Mouse (Mus musculus): ENCODE results near the gene Cel. TPM values are rescaled to one million over a fixed set of nuclear protein-coding genes. Genes with fewer than 3 reads are reported as not detected.

Cel gene
- polyA plus RNA-seq, 1 experiment from 2014 or later: not detected

- H3K9me3 ChIP-seq (ENCODE audit: control insufficient read depth, low read length): no peaks in the 10 kb centered on the region
- H3K27me3 ChIP-seq (ENCODE audit: control insufficient read depth, insufficient read depth, low read length): no peaks in the 10 kb centered on the region
- peak overlapping the region; percentile 79 to 94 for H3K4me3 ChIP-seq (ENCODE audit: control insufficient read depth in 1 of 2, insufficient read depth in 1 of 2, low read depth in 1 of 2, low read length in 2 of 2)
- H3K36me3 ChIP-seq (ENCODE audit: control insufficient read depth, insufficient read depth, low read length): peaks cover 29% of the 10 kb centered on the region
- WGBS: under 1% methylated on average over 56 of the region's 56 CpGs
- peak overlapping the region; percentile 80 to 91 for H3K27ac ChIP-seq (replicated peaks in 1 of 2; ENCODE audit: control insufficient read depth in 1 of 2, insufficient read depth in 1 of 2, low read depth in 2 of 2, low read length in 2 of 2)
- H3K9ac ChIP-seq (ENCODE audit: low read length): peak overlapping the region; percentile 75
- ATAC-seq (ENCODE audit: insufficient number of reproducible peaks, insufficient read depth, low FRiP score, low read depth): peak; percentile 86
- peak overlapping the region; percentile 79 for H3K4me2 ChIP-seq (ENCODE audit: low read length)
- H3K4me1 ChIP-seq (ENCODE audit: control insufficient read depth in 2 of 2, insufficient read depth in 2 of 2, low read length in 2 of 2): peaks cover 0 to 12% of the 10 kb centered on the region in 2 experiments; a peak in 2 of 4 replicates
Measured at GRCm38 (mm10) chr2:28582647-28583353, 19.6 kb upstream of the Cel start.

DNA sequence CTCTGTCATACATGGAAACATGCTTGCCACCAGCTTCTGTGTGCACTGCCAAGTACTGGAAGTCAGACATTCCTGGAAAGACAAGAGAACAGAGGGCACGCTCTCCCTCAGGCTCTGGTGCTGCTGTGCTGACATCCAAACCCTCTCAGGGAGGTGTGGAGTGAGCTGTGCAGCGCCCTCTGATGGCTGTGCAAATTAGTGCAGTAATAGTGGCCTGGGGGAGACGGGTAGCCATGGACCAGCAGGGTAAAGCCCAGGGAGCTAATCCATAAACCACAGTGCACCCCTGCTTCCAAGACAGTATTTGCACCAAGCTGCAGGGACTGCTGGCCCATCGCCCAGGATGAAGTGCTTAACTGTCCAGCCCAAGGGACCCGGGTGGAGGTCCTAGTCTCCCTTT lies 14.8 kb upstream of the Cel start:
- WGBS: 69% methylated on average over 5 of the region's 5 CpGs
- Histone ChIP-seq H3K4me2 (ENCODE audit: low read length) (no peak overlapping the region), H3K9me3 (ENCODE audit: control insufficient read depth, low read length) (no peaks in the 10 kb centered on the region), H3K27ac (replicated peaks in 1 of 2; ENCODE audit: control insufficient read depth in 1 of 2, insufficient read depth in 1 of 2, low read depth in 2 of 2, low read length in 2 of 2) (no peak overlapping the region), H3K4me3 (ENCODE audit: control insufficient read depth in 1 of 2, insufficient read depth in 1 of 2, low read depth in 1 of 2, low read length in 2 of 2) (no peak overlapping the region), H3K27me3 (ENCODE audit: control insufficient read depth, insufficient read depth, low read length) (no peaks in the 10 kb centered on the region), H3K9ac (ENCODE audit: low read length) (no peak overlapping the region), H3K36me3 (ENCODE audit: control insufficient read depth, insufficient read depth, low read length) (peaks cover 74% of the 10 kb centered on the region), H3K4me1 (ENCODE audit: control insufficient read depth in 2 of 2, insufficient read depth in 2 of 2, low read length in 2 of 2) (peaks cover 0 to 8% of the 10 kb centered on the region in 2 experiments; a peak in 2 of 4 replicates)
- ATAC-seq (ENCODE audit: insufficient number of reproducible peaks, insufficient read depth, low FRiP score, low read depth): no peak

DNA sequence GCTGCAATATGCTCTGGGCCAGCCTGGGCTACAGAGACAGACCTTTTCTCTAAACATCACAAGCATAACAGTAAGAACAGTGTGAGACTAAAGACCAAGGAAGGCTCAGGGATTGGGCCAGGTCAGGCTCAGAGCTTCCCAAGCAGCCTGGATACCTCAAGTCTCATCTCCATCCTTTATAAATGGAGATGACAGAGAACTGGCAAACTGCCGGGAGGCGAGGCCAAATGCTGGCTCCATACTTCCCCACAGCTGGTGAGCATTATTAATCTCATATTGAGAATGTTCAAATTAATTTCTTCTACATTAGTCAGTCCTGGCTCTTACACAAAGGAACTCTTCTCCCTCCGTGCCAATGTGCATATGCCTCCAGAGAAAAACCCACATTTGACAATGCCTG lies 13.6 kb upstream of the Cel start:
- H3K36me3 ChIP-seq (ENCODE audit: control insufficient read depth, insufficient read depth, low read length): peaks cover 85% of the 10 kb centered on the region
- no peak for ATAC-seq (ENCODE audit: insufficient number of reproducible peaks, insufficient read depth, low FRiP score, low read depth)

DNA sequence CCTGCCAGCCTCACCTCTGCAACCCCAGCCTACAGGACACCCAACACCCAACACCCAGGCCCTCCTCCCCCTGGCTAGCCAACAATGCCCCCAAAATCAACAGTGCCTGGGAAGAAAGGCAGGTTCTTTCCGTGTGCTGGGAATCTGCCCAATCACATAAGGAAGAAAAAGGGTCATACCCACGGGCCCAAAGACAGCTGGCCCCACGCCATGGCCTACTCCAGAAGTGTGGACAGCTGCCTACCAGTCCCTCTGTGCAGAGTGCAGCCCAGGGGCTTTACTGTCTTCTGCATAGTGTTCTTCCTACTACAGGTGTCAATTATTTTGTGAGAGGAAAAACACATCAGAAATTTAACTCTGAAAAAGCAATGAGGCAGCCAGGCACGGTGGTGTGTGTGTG lies 12.1 kb upstream of the Cel start:
- Histone ChIP-seq H3K9ac (ENCODE audit: low read length) (no peak overlapping the region), H3K9me3 (ENCODE audit: control insufficient read depth, low read length) (no peaks in the 10 kb centered on the region), H3K27me3 (ENCODE audit: control insufficient read depth, insufficient read depth, low read length) (no peaks in the 10 kb centered on the region), H3K4me2 (ENCODE audit: low read length) (no peak overlapping the region), H3K4me3 (ENCODE audit: control insufficient read depth in 1 of 2, insufficient read depth in 1 of 2, low read depth in 1 of 2, low read length in 2 of 2) (no peak overlapping the region), H3K4me1 (ENCODE audit: control insufficient read depth in 2 of 2, insufficient read depth in 2 of 2, low read length in 2 of 2) (no peaks in the 10 kb centered on the region), H3K27ac (replicated peaks in 1 of 2; ENCODE audit: control insufficient read depth in 1 of 2, insufficient read depth in 1 of 2, low read depth in 2 of 2, low read length in 2 of 2) (no peak overlapping the region), H3K36me3 (ENCODE audit: control insufficient read depth, insufficient read depth, low read length) (peaks cover 94% of the 10 kb centered on the region)
- no peak for ATAC-seq (ENCODE audit: insufficient number of reproducible peaks, insufficient read depth, low FRiP score, low read depth)
- 64% methylated on average over 4 of the region's 4 CpGs for WGBS

More for the DNA sequence above, 13.6 kb upstream of the Cel start:
- no peak overlapping the region for H3K27ac ChIP-seq (replicated peaks in 1 of 2; ENCODE audit: control insufficient read depth in 1 of 2, insufficient read depth in 1 of 2, low read depth in 2 of 2, low read length in 2 of 2)
- H3K4me2 ChIP-seq (ENCODE audit: low read length): no peak overlapping the region
- 90% methylated on average over 3 of the region's 3 CpGs for WGBS
- H3K27me3 ChIP-seq (ENCODE audit: control insufficient read depth, insufficient read depth, low read length): no peaks in the 10 kb centered on the region
- H3K9me3 ChIP-seq (ENCODE audit: control insufficient read depth, low read length): no peaks in the 10 kb centered on the region
- H3K9ac ChIP-seq (ENCODE audit: low read length): no peak overlapping the region
- no peak overlapping the region for H3K4me3 ChIP-seq (ENCODE audit: control insufficient read depth in 1 of 2, insufficient read depth in 1 of 2, low read depth in 1 of 2, low read length in 2 of 2)
- H3K4me1 ChIP-seq (ENCODE audit: control insufficient read depth in 2 of 2, insufficient read depth in 2 of 2, low read length in 2 of 2): peaks cover 0 to 3% of the 10 kb centered on the region in 2 experiments; a peak in 2 of 4 replicates

GRCm38 (mm10) chr2:28569903-28570302 lies 6.7 kb upstream of the Cel start:
- Histone ChIP-seq H3K27me3 (ENCODE audit: control insufficient read depth, insufficient read depth, low read length) (no peaks in the 10 kb centered on the region), H3K4me2 (ENCODE audit: low read length) (no peak overlapping the region), H3K9ac (ENCODE audit: low read length) (no peak overlapping the region), H3K36me3 (ENCODE audit: control insufficient read depth, insufficient read depth, low read length) (peaks cover 99% of the 10 kb centered on the region), H3K4me1 (ENCODE audit: control insufficient read depth in 2 of 2, insufficient read depth in 2 of 2, low read length in 2 of 2) (no peaks in the 10 kb centered on the region), H3K9me3 (ENCODE audit: control insufficient read depth, low read length) (no peaks in the 10 kb centered on the region), H3K4me3 (ENCODE audit: control insufficient read depth in 1 of 2, insufficient read depth in 1 of 2, low read depth in 1 of 2, low read length in 2 of 2) (no peak overlapping the region), H3K27ac (replicated peaks in 1 of 2; ENCODE audit: control insufficient read depth in 1 of 2, insufficient read depth in 1 of 2, low read depth in 2 of 2, low read length in 2 of 2) (no peak overlapping the region)
- ATAC-seq (ENCODE audit: insufficient number of reproducible peaks, insufficient read depth, low FRiP score, low read depth): no peak
- WGBS: 73% methylated on average over 3 of the region's 3 CpGs

- H3K4me3 ChIP-seq (ENCODE audit: control insufficient read depth in 1 of 2, insufficient read depth in 1 of 2, low read depth in 1 of 2, low read length in 2 of 2): no peak overlapping the region
- H3K36me3 ChIP-seq (ENCODE audit: control insufficient read depth, insufficient read depth, low read length): peaks cover 66% of the 10 kb centered on the region
- no peak overlapping the region for H3K9ac ChIP-seq (ENCODE audit: low read length)
- no peak overlapping the region for H3K4me2 ChIP-seq (ENCODE audit: low read length)
- 0 out of 4 replicates have a peak overlapping the region, but pooled peaks of 1 of the 2 experiments have one; percentile 37 for H3K27ac ChIP-seq (replicated peaks in 1 of 2; ENCODE audit: control insufficient read depth in 1 of 2, insufficient read depth in 1 of 2, low read depth in 2 of 2, low read length in 2 of 2)
- no peaks in the 10 kb centered on the region for H3K4me1 ChIP-seq (ENCODE audit: control insufficient read depth in 2 of 2, insufficient read depth in 2 of 2, low read length in 2 of 2)
- H3K9me3 ChIP-seq (ENCODE audit: control insufficient read depth, low read length): no peaks in the 10 kb centered on the region
- ATAC-seq (ENCODE audit: insufficient number of reproducible peaks, insufficient read depth, low FRiP score, low read depth): no peak
- 65% methylated on average over 5 of the region's 5 CpGs for WGBS
- no peaks in the 10 kb centered on the region for H3K27me3 ChIP-seq (ENCODE audit: control insufficient read depth, insufficient read depth, low read length)
Measured at GRCm38 (mm10) chr2:28566545-28566944, 3.3 kb upstream of the Cel start.

GRCm38 (mm10) chr2:28564380-28564779 lies 1.2 kb upstream of the Cel start:
- no peak overlapping the region for H3K4me3 ChIP-seq (ENCODE audit: control insufficient read depth in 1 of 2, insufficient read depth in 1 of 2, low read depth in 1 of 2, low read length in 2 of 2)
- no peaks in the 10 kb centered on the region for H3K27me3 ChIP-seq (ENCODE audit: control insufficient read depth, insufficient read depth, low read length)
- WGBS: 88% methylated on average over 4 of the region's 4 CpGs
- no peak overlapping the region for H3K9ac ChIP-seq (ENCODE audit: low read length)
- no peak overlapping the region for H3K4me2 ChIP-seq (ENCODE audit: low read length)
- peaks cover 44% of the 10 kb centered on the region for H3K36me3 ChIP-seq (ENCODE audit: control insufficient read depth, insufficient read depth, low read length)
- ATAC-seq (ENCODE audit: insufficient number of reproducible peaks, insufficient read depth, low FRiP score, low read depth): no peak
- H3K9me3 ChIP-seq (ENCODE audit: control insufficient read depth, low read length): no peaks in the 10 kb centered on the region
- no peak overlapping the region for H3K27ac ChIP-seq (replicated peaks in 1 of 2; ENCODE audit: control insufficient read depth in 1 of 2, insufficient read depth in 1 of 2, low read depth in 2 of 2, low read length in 2 of 2)
- no peaks in the 10 kb centered on the region for H3K4me1 ChIP-seq (ENCODE audit: control insufficient read depth in 2 of 2, insufficient read depth in 2 of 2, low read length in 2 of 2)

- no peak for ATAC-seq (ENCODE audit: insufficient number of reproducible peaks, insufficient read depth, low FRiP score, low read depth)
- no peak overlapping the region for H3K4me2 ChIP-seq (ENCODE audit: low read length)
- no peak overlapping the region for H3K4me3 ChIP-seq (ENCODE audit: control insufficient read depth in 1 of 2, insufficient read depth in 1 of 2, low read depth in 1 of 2, low read length in 2 of 2)
- no peak overlapping the region for H3K27ac ChIP-seq (replicated peaks in 1 of 2; ENCODE audit: control insufficient read depth in 1 of 2, insufficient read depth in 1 of 2, low read depth in 2 of 2, low read length in 2 of 2)
- H3K4me1 ChIP-seq (ENCODE audit: control insufficient read depth in 2 of 2, insufficient read depth in 2 of 2, low read length in 2 of 2): no peaks in the 10 kb centered on the region
- peaks cover 39% of the 10 kb centered on the region for H3K36me3 ChIP-seq (ENCODE audit: control insufficient read depth, insufficient read depth, low read length)
- no peaks in the 10 kb centered on the region for H3K27me3 ChIP-seq (ENCODE audit: control insufficient read depth, insufficient read depth, low read length)
- H3K9ac ChIP-seq (ENCODE audit: low read length): no peak overlapping the region
- H3K9me3 ChIP-seq (ENCODE audit: control insufficient read depth, low read length): no peaks in the 10 kb centered on the region
Measured at GRCm38 (mm10) chr2:28563830-28564229, 627 bp upstream of the Cel start.

Data from heart, embryonic 14.5 days (tissue).